Mouse (Mus musculus): Measurements from ENCODE around the gene Nfic.

The Nfic gene

GRCm38 (mm10) chr10:81362336-81362949 is 93.0 kb downstream of the Nfic start:
- peak; percentile 82 for DNase-seq (ENCODE audit: low read depth, low spot score)

- DNase-seq (ENCODE audit: low read depth, low spot score) = peak; percentile 55
These were observed 94.7 kb downstream of the Nfic start for GRCm38 (mm10) chr10:81360721-81361120.

GRCm38 (mm10) chr10:81358841-81359240 is 96.6 kb downstream of the Nfic start:
- no peak for DNase-seq (ENCODE audit: low read depth, low spot score)

GRCm38 (mm10) chr10:81358209-81358608 is 97.2 kb downstream of the Nfic start:
- peak; percentile 71 for DNase-seq (ENCODE audit: low read depth, low spot score)

- peak; percentile 85 for DNase-seq (ENCODE audit: low read depth, low spot score)
These were observed 98.2 kb downstream of the Nfic start, which contains the start of gene Mfsd12 for GRCm38 (mm10) chr10:81356991-81357844. Gene Mfsd12, plus strand, starts transcription at chr10:81357491.

GRCm38 (mm10) chr10:81356352-81356990 is 99.0 kb downstream of the Nfic start:
- DNase-seq (ENCODE audit: low read depth, low spot score) = no peak

GRCm38 (mm10) chr10:81355533-81355932 is 99.9 kb downstream of the Nfic start:
- DNase-seq (ENCODE audit: low read depth, low spot score) = no peak

- peak; percentile 85 for DNase-seq (ENCODE audit: low read depth, low spot score)
These were observed 100.5 kb downstream of the Nfic start for GRCm38 (mm10) chr10:81354738-81355477.

- peak; percentile 91 for DNase-seq (ENCODE audit: low read depth, low spot score)
These were observed 103.7 kb downstream of the Nfic start for GRCm38 (mm10) chr10:81351678-81352291.

- DNase-seq (ENCODE audit: low read depth, low spot score) = peak; percentile 99
These were observed 104.9 kb downstream of the Nfic start, which contains the start of gene Hmg20b for GRCm38 (mm10) chr10:81350351-81351063. Gene Hmg20b, minus strand, starts transcription at chr10:81350480.

GRCm38 (mm10) chr10:81349961-81350350 is 105.5 kb downstream of the Nfic start:
- DNase-seq (ENCODE audit: low read depth, low spot score) = no peak

GRCm38 (mm10) chr10:81349146-81349545 is 106.3 kb downstream of the Nfic start:
- peak; percentile 97 for DNase-seq (ENCODE audit: low read depth, low spot score)

- DNase-seq (ENCODE audit: low read depth, low spot score) = peak; percentile 89
These were observed 108.9 kb downstream of the Nfic start for GRCm38 (mm10) chr10:81346453-81347067.
